In genomic region chr4:53238314-53239259, GRCm38 (mm10) we compare ENCODE assay signal across 15 mouse cellular contexts.
DNase-seq lines count a peak whose midpoint lies in the region; ATAC-seq and TF ChIP-seq lines count a peak whose summit lies in the region.
"Had no signal": no experiment of that assay in that cellular context is flagged by ENCODE, and none has a peak within 500 bp of the region (broad histone marks: within the 10 kb centered on the region; RNA-seq: fewer than 3 reads in every experiment).

No protein-coding gene starts in this region.

- no peaks in the 10 kb centered on the region for H3K9me3 ChIP-seq in heart, postnatal 0 days (replicated peaks; ENCODE audit: control insufficient read depth, low read length)
- H3K9me3 ChIP-seq in limb, embryonic 10.5 days (replicated peaks): no peaks in the 10 kb centered on the region
- H3K9me3 ChIP-seq: intestine, embryonic 15.5 days had no signal

- WGBS in heart, postnatal 0 days: 71% methylated on average over 14 of the region's 14 CpGs
- 80% methylated on average over 14 of the region's 14 CpGs for WGBS in limb, embryonic 10.5 days

- no peaks in the 10 kb centered on the region for H3K4me1 ChIP-seq in heart, postnatal 0 days (ENCODE audit: control insufficient read depth, insufficient read depth)
- H3K4me1 ChIP-seq in limb, embryonic 10.5 days: peaks cover 16% of the 10 kb centered on the region
- H3K4me1 ChIP-seq: intestine, embryonic 15.5 days had no signal

- no peak for TF ChIP-seq EP300 in heart, postnatal 0 days (IDR thresholded peaks at IDR 0.05; ENCODE audit: low read depth)

- H3K27me3 ChIP-seq in heart, postnatal 0 days (ENCODE audit: control insufficient read depth, insufficient read depth, low read length): no peaks in the 10 kb centered on the region
- H3K27me3 ChIP-seq in limb, embryonic 10.5 days (ENCODE audit: low read depth, poor library complexity, severe bottlenecking): no peaks in the 10 kb centered on the region
- no peaks in the 10 kb centered on the region for H3K27me3 ChIP-seq in splenic B cell, adult 2 months (ENCODE audit: control insufficient read depth, insufficient read depth, low read length, poor library complexity, severe bottlenecking)
- H3K27me3 ChIP-seq: intestine, embryonic 15.5 days had no signal

- H3K4me3 ChIP-seq in heart, postnatal 0 days (ENCODE audit: low read depth, low read length): no peak overlapping the region
- H3K4me3 ChIP-seq in limb, embryonic 10.5 days: no peak overlapping the region
- H3K4me3 ChIP-seq: intestine, embryonic 15.5 days had no signal

- no peaks in the 10 kb centered on the region for H3K36me3 ChIP-seq in heart, postnatal 0 days (replicated peaks; ENCODE audit: control insufficient read depth, insufficient read depth, low read length)
- H3K36me3 ChIP-seq in limb, embryonic 10.5 days: no peaks in the 10 kb centered on the region
- no peaks in the 10 kb centered on the region for H3K36me3 ChIP-seq in splenic B cell, adult 2 months (ENCODE audit: control insufficient read depth, insufficient read depth, low read length, poor library complexity, severe bottlenecking)
- H3K36me3 ChIP-seq: intestine, embryonic 15.5 days had no signal

- no peak overlapping the region for H3K9ac ChIP-seq in heart, postnatal 0 days (replicated peaks; ENCODE audit: low read depth, low read length)
- H3K9ac ChIP-seq: intestine, embryonic 15.5 days had no signal

- H3K4me2 ChIP-seq in heart, postnatal 0 days (ENCODE audit: low read depth, low read length): no peak overlapping the region
- H3K4me2 ChIP-seq: intestine, embryonic 15.5 days had no signal

- no peak for TF ChIP-seq CTCF in heart, postnatal 0 days (IDR thresholded peaks at IDR 0.05; ENCODE audit: low read depth)

- DNase-seq in heart, postnatal 0 days (ENCODE audit: low spot score): no peak
- no peak for DNase-seq in heart, postnatal 36 days
- peak; percentile 5 for DNase-seq in thymus, postnatal 0 days (ENCODE audit: low spot score)
- no peak for DNase-seq in thymus, postnatal 10 days (ENCODE audit: low spot score in 2 of 2)
- DNase-seq in limb, embryonic 10.5 days (ENCODE audit: low spot score): no peak
- DNase-seq in splenic B cell, adult 2 months (ENCODE audit: low read depth, low spot score): peak; percentile 18
- no peak for DNase-seq in testis, postnatal 14 days (ENCODE audit: low spot score)
- DNase-seq in kidney, adult 8-10 months: no peak
- DNase-seq: cerebellum, adult 18-20 months; gastrocnemius, postnatal 10 days; layer of hippocampus, adult 9-11 months; lung, adult 2 months; right cerebral cortex, postnatal 14 days; thymus, postnatal 25 days had no signal

- ATAC-seq in heart, postnatal 0 days (ENCODE audit: insufficient read depth, low read depth): peak; percentile 30; the same call in 1 of the 2 replicates
- ATAC-seq: intestine, embryonic 15.5 days had no signal

- intact Hi-C loops in heart, postnatal 36 days (cut with DNase I): no loop called here

- no peak overlapping the region for H3K27ac ChIP-seq in heart, postnatal 0 days (ENCODE audit: low read depth)
- H3K27ac ChIP-seq in limb, embryonic 10.5 days: peak overlapping the region; percentile 19; the same call in 1 of the 2 replicates
- H3K27ac ChIP-seq: intestine, embryonic 15.5 days had no signal

Comparison
In these comparisons a context has a peak if more than half of its experiments do, and no peak if none do; other contexts are left out.
1. DNase-seq: peak in thymus, postnatal 0 days (single experiment) and splenic B cell, adult 2 months (single experiment); none in heart, postnatal 0 days (single experiment), heart, postnatal 36 days (0 of 2), thymus, postnatal 10 days (0 of 2), limb, embryonic 10.5 days (single experiment), testis, postnatal 14 days (single experiment) and kidney, adult 8-10 months (0 of 2).